10 mouse cellular contexts compared by ENCODE assay signal in genomic region chr13:72638401-72639130, GRCm38 (mm10). TPM values are rescaled to one million over a fixed set of nuclear protein-coding genes. Genes with fewer than 3 reads are reported as not detected.
DNase-seq lines count a peak whose midpoint lies in the region; ATAC-seq and TF ChIP-seq lines count a peak whose summit lies in the region.
"Had no signal": no experiment of that assay in that cellular context is flagged by ENCODE, and none has a peak within 500 bp of the region (broad histone marks: within the 10 kb centered on the region; RNA-seq: fewer than 3 reads in every experiment).

No protein-coding gene starts in this region.

- no peaks in the 10 kb centered on the region for H3K4me1 ChIP-seq in liver, embryonic 11.5 days (replicated peaks; ENCODE audit: control insufficient read depth, insufficient read depth, low read length)
- peaks cover 40% of the 10 kb centered on the region for H3K4me1 ChIP-seq in embryonic facial prominence, embryonic 10.5 days
- H3K4me1 ChIP-seq in intestine, postnatal 0 days (replicated peaks; ENCODE audit: control insufficient read depth, insufficient read depth, low read length): no peaks in the 10 kb centered on the region
- H3K4me1 ChIP-seq in neural tube, embryonic 12.5 days: peaks cover 47% of the 10 kb centered on the region
- no peaks in the 10 kb centered on the region for H3K4me1 ChIP-seq in cerebellum, adult 2 months (ENCODE audit: control insufficient read depth, insufficient read depth, low read length)

- no peak overlapping the region for H3K4me3 ChIP-seq in liver, embryonic 11.5 days (ENCODE audit: low read depth, low read length)
- H3K4me3 ChIP-seq in embryonic facial prominence, embryonic 10.5 days: peak overlapping the region; percentile 55
- peak overlapping the region; percentile 53 for H3K4me3 ChIP-seq in intestine, postnatal 0 days (ENCODE audit: low read depth, low read length)
- H3K4me3 ChIP-seq in neural tube, embryonic 12.5 days: no peak overlapping the region
- H3K4me3 ChIP-seq in cerebellum, adult 2 months (replicated peaks; ENCODE audit: insufficient read depth, low read depth, low read length): no peak overlapping the region

- peak overlapping the region; percentile 69; the same call in 1 of the 2 replicates for H3K4me2 ChIP-seq in liver, embryonic 11.5 days
- H3K4me2 ChIP-seq in intestine, postnatal 0 days (replicated peaks; ENCODE audit: low read depth): peak overlapping the region; percentile 95
- peak overlapping the region; percentile 67 for H3K4me2 ChIP-seq in neural tube, embryonic 12.5 days (replicated peaks)

- H3K27me3 ChIP-seq in liver, embryonic 11.5 days (replicated peaks; ENCODE audit: control insufficient read depth, insufficient read depth, low read length): peaks cover 86% of the 10 kb centered on the region
- peaks cover 100% of the 10 kb centered on the region for H3K27me3 ChIP-seq in embryonic facial prominence, embryonic 10.5 days (replicated peaks; ENCODE audit: low read depth, poor library complexity, severe bottlenecking)
- H3K27me3 ChIP-seq in intestine, postnatal 0 days (replicated peaks; ENCODE audit: control insufficient read depth, insufficient read depth, low read length): peaks cover 78% of the 10 kb centered on the region
- H3K27me3 ChIP-seq in neural tube, embryonic 12.5 days (replicated peaks): peaks cover 71% of the 10 kb centered on the region
- peaks cover 2% of the 10 kb centered on the region; the same call in 1 of the 2 replicates for H3K27me3 ChIP-seq in cerebellum, adult 2 months (ENCODE audit: control insufficient read depth, insufficient read depth, low read length)

- no peak for ATAC-seq in liver, embryonic 11.5 days (replicated peaks; ENCODE audit: low FRiP score)
- no peak for ATAC-seq in intestine, postnatal 0 days
- no peak for ATAC-seq in neural tube, embryonic 12.5 days (ENCODE audit: low FRiP score, low read depth)

- DNase-seq in liver, embryonic 11.5 days (ENCODE audit: low spot score): no peak
- no peak for DNase-seq in liver
- DNase-seq in embryonic facial prominence, embryonic 10.5 days (ENCODE audit: low spot score): peak; percentile 76
- DNase-seq in ovary, postnatal 14 days (ENCODE audit: low spot score): no peak
- DNase-seq in right cerebral cortex, postnatal 4 days: no peak
- DNase-seq in cerebellum, adult 2 months: no peak

- no peak for TF ChIP-seq POLR2A in cerebellum, adult 2 months (IDR thresholded peaks at IDR 0.05; ENCODE audit: borderline replicate concordance, insufficient read depth, low read length)

- no peak for TF ChIP-seq CTCF in intestine, postnatal 0 days (IDR thresholded peaks at IDR 0.05; ENCODE audit: low read depth)
- TF ChIP-seq CTCF in cerebellum, adult 2 months (IDR thresholded peaks at IDR 0.05; ENCODE audit: borderline replicate concordance, insufficient read depth, low read depth, low read length): no peak

- H3K27ac ChIP-seq in liver, embryonic 11.5 days (ENCODE audit: low read depth, low read length): no peak overlapping the region
- H3K27ac ChIP-seq in embryonic facial prominence, embryonic 10.5 days (replicated peaks): no peak overlapping the region
- H3K27ac ChIP-seq in intestine, postnatal 0 days (ENCODE audit: low read depth, low read length): no peak overlapping the region
- no peak overlapping the region for H3K27ac ChIP-seq in neural tube, embryonic 12.5 days
- no peak overlapping the region for H3K27ac ChIP-seq in cerebellum, adult 2 months (ENCODE audit: insufficient read depth, low read length)
- H3K27ac ChIP-seq: layer of hippocampus, adult 2 months had no signal

- H3K9ac ChIP-seq in liver, embryonic 11.5 days (ENCODE audit: low read depth, low read length): no peak overlapping the region
- no peak overlapping the region for H3K9ac ChIP-seq in intestine, postnatal 0 days (ENCODE audit: low read depth, low read length)
- H3K9ac ChIP-seq in neural tube, embryonic 12.5 days: no peak overlapping the region

- no peaks in the 10 kb centered on the region for H3K9me3 ChIP-seq in liver, embryonic 11.5 days (ENCODE audit: control insufficient read depth, low read length)
- no peaks in the 10 kb centered on the region for H3K9me3 ChIP-seq in embryonic facial prominence, embryonic 10.5 days
- H3K9me3 ChIP-seq in intestine, postnatal 0 days (ENCODE audit: control insufficient read depth): no peaks in the 10 kb centered on the region
- H3K9me3 ChIP-seq in neural tube, embryonic 12.5 days: no peaks in the 10 kb centered on the region

- 4% methylated on average over 26 of the region's 26 CpGs for WGBS in liver, embryonic 11.5 days
- under 1% methylated on average over 26 of the region's 26 CpGs for WGBS in embryonic facial prominence, embryonic 10.5 days
- WGBS in intestine, postnatal 0 days: 12% methylated on average over 26 of the region's 26 CpGs
- WGBS in neural tube, embryonic 12.5 days: 6% methylated on average over 26 of the region's 26 CpGs
- WGBS in cerebellum, adult 2 months: 70% methylated on average over 26 of the region's 26 CpGs

- no peaks in the 10 kb centered on the region for H3K36me3 ChIP-seq in liver, embryonic 11.5 days (ENCODE audit: control insufficient read depth, insufficient read depth, low read length)
- H3K36me3 ChIP-seq in embryonic facial prominence, embryonic 10.5 days (replicated peaks): no peaks in the 10 kb centered on the region
- H3K36me3 ChIP-seq in intestine, postnatal 0 days (ENCODE audit: control insufficient read depth, insufficient read depth): no peaks in the 10 kb centered on the region
- H3K36me3 ChIP-seq in neural tube, embryonic 12.5 days: no peaks in the 10 kb centered on the region

RNA-seq across cellular contexts. Expression of gene Irx2, which starts 9.9 kb away (rescaled TPM):
- polyA plus RNA-seq in liver, embryonic 11.5 days (2014; fragmentation: Nextera tagmentation; extraction: Ambion mirVana): 0.53 and 1.0 TPM in 2 replicates
- polyA plus RNA-seq in embryonic facial prominence, embryonic 10.5 days (2016; fragmentation: Nextera tagmentation; extraction: Ambion mirVana): 4.8 and 8.2 TPM in 2 replicates
- 0.14 TPM in 1 of 2 replicates, not detected in the other for polyA plus RNA-seq in intestine, postnatal 0 days (2015; fragmentation: Nextera tagmentation; extraction: Ambion mirVana)
- 30.4 and 32.2 TPM in 2 replicates for polyA plus RNA-seq in neural tube, embryonic 12.5 days (2016; fragmentation: Nextera tagmentation; extraction: Ambion mirVana)
- 14.9 and 17.5 TPM in 2 replicates for polyA plus RNA-seq in cerebellum, adult 2 months (2012; rRNA removed)
- polyA plus RNA-seq: cortical plate, adult 2 months had no signal

Comparison
In these comparisons a context has a peak if more than half of its experiments do, and no peak if none do; other contexts are left out.
1. H3K4me3 ChIP-seq: peak in embryonic facial prominence, embryonic 10.5 days (single experiment) and intestine, postnatal 0 days (single experiment); none in liver, embryonic 11.5 days (single experiment), neural tube, embryonic 12.5 days (single experiment) and cerebellum, adult 2 months (single experiment).
2. Peak in every context shown above with its lines, with median percentiles within 50 percentile points of each other: H3K4me2 ChIP-seq.